Mouse (Mus musculus): ENCODE measurements at regions not wholly inside any gene's neighbourhood (a gene's known extent, or its start where the extent isn't known, plus 50 kb on each side); places are given as distances from the start of the nearest gene placed in this dataset.

- Histone ChIP-seq H3K4me3 (ENCODE audit: low read depth, low read length) (no peak overlapping the region), H3K27me3 (ENCODE audit: control insufficient read depth, insufficient read depth, low read length) (no peaks in the 10 kb centered on the region), H3K4me2 (no peak overlapping the region), H3K36me3 (ENCODE audit: control insufficient read depth, insufficient read depth, low read length) (no peaks in the 10 kb centered on the region), H3K4me1 (ENCODE audit: control insufficient read depth, insufficient read depth, low read length) (no peaks in the 10 kb centered on the region), H3K9ac (ENCODE audit: low read depth, low read length) (no peak overlapping the region), H3K9me3 (replicated peaks; ENCODE audit: control insufficient read depth, low read length) (no peaks in the 10 kb centered on the region), H3K27ac (ENCODE audit: low read depth, low read length) (no peak overlapping the region)
- 49% methylated on average over 5 of the region's 5 CpGs for WGBS (ENCODE audit: insufficient replicate concordance)
- no peak for ATAC-seq (replicated peaks; ENCODE audit: insufficient number of reproducible peaks, low FRiP score, low TSS enrichment)
Observed at GRCm38 (mm10) chr1:166735545-166735944, 53.9 kb upstream of the Fmo9 start.

GRCm38 (mm10) chr1:166738029-166738428, 56.4 kb upstream of the Fmo9 start:
- WGBS (ENCODE audit: insufficient replicate concordance): 6% methylated on average over 2 of the region's 2 CpGs
- H3K9me3 ChIP-seq (replicated peaks; ENCODE audit: control insufficient read depth, low read length): no peaks in the 10 kb centered on the region
- ATAC-seq (replicated peaks; ENCODE audit: insufficient number of reproducible peaks, low FRiP score, low TSS enrichment): no peak

GRCm38 (mm10) chr1:166750236-166750635, 68.6 kb upstream of the Fmo9 start:
- WGBS (ENCODE audit: insufficient replicate concordance): 71% methylated on average over 4 of the region's 4 CpGs
- H3K36me3 ChIP-seq (ENCODE audit: control insufficient read depth, insufficient read depth, low read length): no peaks in the 10 kb centered on the region
- H3K4me1 ChIP-seq (ENCODE audit: control insufficient read depth, insufficient read depth, low read length): no peaks in the 10 kb centered on the region
- no peak overlapping the region for H3K9ac ChIP-seq (ENCODE audit: low read depth, low read length)
- ATAC-seq (replicated peaks; ENCODE audit: insufficient number of reproducible peaks, low FRiP score, low TSS enrichment): no peak
- H3K9me3 ChIP-seq (replicated peaks; ENCODE audit: control insufficient read depth, low read length): no peaks in the 10 kb centered on the region
- no peak overlapping the region for H3K4me3 ChIP-seq (ENCODE audit: low read depth, low read length)
- no peaks in the 10 kb centered on the region for H3K27me3 ChIP-seq (ENCODE audit: control insufficient read depth, insufficient read depth, low read length)
- H3K4me2 ChIP-seq: no peak overlapping the region
- no peak overlapping the region for H3K27ac ChIP-seq (ENCODE audit: low read depth, low read length)

More at GRCm38 (mm10) chr1:166738029-166738428, 56.4 kb upstream of the Fmo9 start:
- H3K9ac ChIP-seq (ENCODE audit: low read depth, low read length): no peak overlapping the region
- H3K27ac ChIP-seq (ENCODE audit: low read depth, low read length): no peak overlapping the region
- H3K4me1 ChIP-seq (ENCODE audit: control insufficient read depth, insufficient read depth, low read length): no peaks in the 10 kb centered on the region
- no peak overlapping the region for H3K4me3 ChIP-seq (ENCODE audit: low read depth, low read length)
- H3K4me2 ChIP-seq: no peak overlapping the region
- no peaks in the 10 kb centered on the region for H3K36me3 ChIP-seq (ENCODE audit: control insufficient read depth, insufficient read depth, low read length)
- no peaks in the 10 kb centered on the region for H3K27me3 ChIP-seq (ENCODE audit: control insufficient read depth, insufficient read depth, low read length)

GRCm38 (mm10) chr1:166750777-166751176, 69.1 kb upstream of the Fmo9 start:
- Histone ChIP-seq H3K27ac (ENCODE audit: low read depth, low read length) (no peak overlapping the region), H3K27me3 (ENCODE audit: control insufficient read depth, insufficient read depth, low read length) (no peaks in the 10 kb centered on the region), H3K9ac (ENCODE audit: low read depth, low read length) (no peak overlapping the region), H3K4me1 (ENCODE audit: control insufficient read depth, insufficient read depth, low read length) (no peaks in the 10 kb centered on the region), H3K4me2 (no peak overlapping the region), H3K4me3 (ENCODE audit: low read depth, low read length) (no peak overlapping the region), H3K36me3 (ENCODE audit: control insufficient read depth, insufficient read depth, low read length) (no peaks in the 10 kb centered on the region), H3K9me3 (replicated peaks; ENCODE audit: control insufficient read depth, low read length) (no peaks in the 10 kb centered on the region)
- no peak for ATAC-seq (replicated peaks; ENCODE audit: insufficient number of reproducible peaks, low FRiP score, low TSS enrichment)
- 83% methylated on average over 4 of the region's 4 CpGs for WGBS (ENCODE audit: insufficient replicate concordance)

- no peaks in the 10 kb centered on the region for H3K4me1 ChIP-seq (ENCODE audit: control insufficient read depth, insufficient read depth, low read length)
- 76% methylated on average over 3 of the region's 3 CpGs for WGBS (ENCODE audit: insufficient replicate concordance)
Observed at GRCm38 (mm10) chr1:166751436-166751835, 69.8 kb upstream of the Fmo9 start.

GRCm38 (mm10) chr1:166752990-166753709, 71.5 kb upstream of the Fmo9 start:
- Histone ChIP-seq H3K4me3 (ENCODE audit: low read depth, low read length) (no peak overlapping the region), H3K9ac (ENCODE audit: low read depth, low read length) (no peak overlapping the region), H3K36me3 (ENCODE audit: control insufficient read depth, insufficient read depth, low read length) (no peaks in the 10 kb centered on the region), H3K9me3 (replicated peaks; ENCODE audit: control insufficient read depth, low read length) (no peaks in the 10 kb centered on the region), H3K4me1 (ENCODE audit: control insufficient read depth, insufficient read depth, low read length) (no peaks in the 10 kb centered on the region), H3K4me2 (no peak overlapping the region), H3K27ac (ENCODE audit: low read depth, low read length) (no peak overlapping the region), H3K27me3 (ENCODE audit: control insufficient read depth, insufficient read depth, low read length) (no peaks in the 10 kb centered on the region)
- WGBS (ENCODE audit: insufficient replicate concordance): 80% methylated on average over 6 of the region's 6 CpGs
- ATAC-seq (replicated peaks; ENCODE audit: insufficient number of reproducible peaks, low FRiP score, low TSS enrichment): no peak

More at GRCm38 (mm10) chr1:166751436-166751835, 69.8 kb upstream of the Fmo9 start:
- Histone ChIP-seq H3K27me3 (ENCODE audit: control insufficient read depth, insufficient read depth, low read length) (no peaks in the 10 kb centered on the region), H3K9ac (ENCODE audit: low read depth, low read length) (no peak overlapping the region), H3K4me3 (ENCODE audit: low read depth, low read length) (no peak overlapping the region), H3K36me3 (ENCODE audit: control insufficient read depth, insufficient read depth, low read length) (no peaks in the 10 kb centered on the region), H3K27ac (ENCODE audit: low read depth, low read length) (no peak overlapping the region), H3K9me3 (replicated peaks; ENCODE audit: control insufficient read depth, low read length) (no peaks in the 10 kb centered on the region), H3K4me2 (no peak overlapping the region)
- no peak for ATAC-seq (replicated peaks; ENCODE audit: insufficient number of reproducible peaks, low FRiP score, low TSS enrichment)

GRCm38 (mm10) chr1:166758987-166759386, 77.3 kb upstream of the Fmo9 start:
- Histone ChIP-seq H3K27me3 (ENCODE audit: control insufficient read depth, insufficient read depth, low read length) (no peaks in the 10 kb centered on the region), H3K4me3 (ENCODE audit: low read depth, low read length) (no peak overlapping the region), H3K27ac (ENCODE audit: low read depth, low read length) (no peak overlapping the region), H3K4me1 (ENCODE audit: control insufficient read depth, insufficient read depth, low read length) (no peaks in the 10 kb centered on the region), H3K4me2 (no peak overlapping the region), H3K9ac (ENCODE audit: low read depth, low read length) (no peak overlapping the region), H3K36me3 (ENCODE audit: control insufficient read depth, insufficient read depth, low read length) (no peaks in the 10 kb centered on the region), H3K9me3 (replicated peaks; ENCODE audit: control insufficient read depth, low read length) (no peaks in the 10 kb centered on the region)
- WGBS (ENCODE audit: insufficient replicate concordance): 63% methylated on average over 2 of the region's 2 CpGs
- ATAC-seq (replicated peaks; ENCODE audit: insufficient number of reproducible peaks, low FRiP score, low TSS enrichment): no peak

- no peak overlapping the region for H3K4me2 ChIP-seq
- H3K9ac ChIP-seq (ENCODE audit: low read depth, low read length): no peak overlapping the region
- H3K36me3 ChIP-seq (ENCODE audit: control insufficient read depth, insufficient read depth, low read length): no peaks in the 10 kb centered on the region
- no peaks in the 10 kb centered on the region for H3K4me1 ChIP-seq (ENCODE audit: control insufficient read depth, insufficient read depth, low read length)
- H3K9me3 ChIP-seq (replicated peaks; ENCODE audit: control insufficient read depth, low read length): 0 out of 2 replicates have a peak, but pooled peaks cover 2% of the 10 kb centered on the region
- H3K27ac ChIP-seq (ENCODE audit: low read depth, low read length): no peak overlapping the region
- 79% methylated on average over 1 of the region's 1 CpGs for WGBS (ENCODE audit: insufficient replicate concordance)
- H3K27me3 ChIP-seq (ENCODE audit: control insufficient read depth, insufficient read depth, low read length): no peaks in the 10 kb centered on the region
- ATAC-seq (replicated peaks; ENCODE audit: insufficient number of reproducible peaks, low FRiP score, low TSS enrichment): no peak
- no peak overlapping the region for H3K4me3 ChIP-seq (ENCODE audit: low read depth, low read length)
Observed at GRCm38 (mm10) chr1:166773114-166773513, 91.5 kb upstream of the Fmo9 start.

- H3K36me3 ChIP-seq (ENCODE audit: control insufficient read depth, insufficient read depth, low read length): no peaks in the 10 kb centered on the region
- H3K4me1 ChIP-seq (ENCODE audit: control insufficient read depth, insufficient read depth, low read length): no peaks in the 10 kb centered on the region
- 40% methylated on average over 1 of the region's 1 CpGs for WGBS (ENCODE audit: insufficient replicate concordance)
- no peaks in the 10 kb centered on the region for H3K9me3 ChIP-seq (replicated peaks; ENCODE audit: control insufficient read depth, low read length)
- H3K4me3 ChIP-seq (ENCODE audit: low read depth, low read length): no peak overlapping the region
- no peaks in the 10 kb centered on the region for H3K27me3 ChIP-seq (ENCODE audit: control insufficient read depth, insufficient read depth, low read length)
- H3K4me2 ChIP-seq: no peak overlapping the region
- no peak overlapping the region for H3K27ac ChIP-seq (ENCODE audit: low read depth, low read length)
- no peak overlapping the region for H3K9ac ChIP-seq (ENCODE audit: low read depth, low read length)
- ATAC-seq (replicated peaks; ENCODE audit: insufficient number of reproducible peaks, low FRiP score, low TSS enrichment): no peak
Observed at GRCm38 (mm10) chr1:166782106-166782505, 100.5 kb upstream of the Fmo9 start.
